Mouse (Mus musculus): ENCODE measurements around the gene Map3k3. TPM values are rescaled to one million over a fixed set of nuclear protein-coding genes. Genes with fewer than 3 reads are reported as not detected.
"Not testable (repeated sequence)": the region's sequence is repeated elsewhere in the genome, so short reads cannot be mapped to it uniquely, and the experiment has no call there.

Gene Map3k3
- total and polyA plus RNA-seq, 2 experiments from 2014 or later, result 8.9 to 38.0 TPM

GRCm38 (mm10) chr11:106122221-106122620, 37.8 kb downstream of the Map3k3 start:
- Histone ChIP-seq H3K9me3 (ENCODE audit: low read length) (no peaks in the 10 kb centered on the region), H3K27me3 (ENCODE audit: insufficient read depth, low read length) (no peaks in the 10 kb centered on the region), H3K27ac (no peak overlapping the region), H3K4me3 (ENCODE audit: low read length) (no peak overlapping the region), H3K9ac (replicated peaks; ENCODE audit: low read length) (no peak overlapping the region), H3K4me2 (ENCODE audit: low read depth, low read length) (no peak overlapping the region), H3K4me1 (ENCODE audit: insufficient read depth, low read length) (no peaks in the 10 kb centered on the region), H3K36me3 (ENCODE audit: insufficient read depth, low read length) (peaks cover 34% of the 10 kb centered on the region)
- DNase-seq (ENCODE audit: low spot score), result no peak
- TF ChIP-seq CTCF (IDR thresholded peaks at IDR 0.05; ENCODE audit: low read depth), result no peak
- 95% methylated on average over 5 of the region's 5 CpGs for WGBS
- ATAC-seq, result no peak

- Histone ChIP-seq H3K27ac (no peak overlapping the region), H3K9me3 (ENCODE audit: low read length) (no peaks in the 10 kb centered on the region), H3K4me1 (ENCODE audit: insufficient read depth, low read length) (no peaks in the 10 kb centered on the region), H3K27me3 (ENCODE audit: insufficient read depth, low read length) (no peaks in the 10 kb centered on the region), H3K36me3 (ENCODE audit: insufficient read depth, low read length) (peaks cover 30% of the 10 kb centered on the region), H3K4me3 (ENCODE audit: low read length) (no peak overlapping the region), H3K4me2 (ENCODE audit: low read depth, low read length) (no peak overlapping the region), H3K9ac (replicated peaks; ENCODE audit: low read length) (no peak overlapping the region)
- DNase-seq (ENCODE audit: low spot score) (no peak), ATAC-seq (no peak)
- WGBS, result 86% methylated on average over 3 of the region's 3 CpGs
- no peak for TF ChIP-seq CTCF (IDR thresholded peaks at IDR 0.05; ENCODE audit: low read depth)
Observed at GRCm38 (mm10) chr11:106122736-106123135, 38.3 kb downstream of the Map3k3 start.

GRCm38 (mm10) chr11:106124784-106125183, 40.4 kb downstream of the Map3k3 start:
- TF ChIP-seq CTCF (IDR thresholded peaks at IDR 0.05; ENCODE audit: low read depth), result no peak
- WGBS, result 74% methylated on average over 4 of the region's 4 CpGs
- Histone ChIP-seq H3K27me3 (ENCODE audit: insufficient read depth, low read length) (no peaks in the 10 kb centered on the region), H3K4me1 (ENCODE audit: insufficient read depth, low read length) (no peaks in the 10 kb centered on the region), H3K4me2 (ENCODE audit: low read depth, low read length) (no peak overlapping the region), H3K9me3 (ENCODE audit: low read length) (no peaks in the 10 kb centered on the region), H3K27ac (no peak overlapping the region), H3K9ac (replicated peaks; ENCODE audit: low read length) (no peak overlapping the region), H3K4me3 (ENCODE audit: low read length) (no peak overlapping the region), H3K36me3 (ENCODE audit: insufficient read depth, low read length) (peaks cover 30% of the 10 kb centered on the region)
- ATAC-seq (no peak), DNase-seq (ENCODE audit: low spot score) (no peak)

- DNase-seq (ENCODE audit: low spot score) (no peak), ATAC-seq (no peak)
- 87% methylated on average over 1 of the region's 1 CpGs for WGBS
Observed at GRCm38 (mm10) chr11:106125827-106126226, 41.4 kb downstream of the Map3k3 start.

GRCm38 (mm10) chr11:106126727-106127373, 42.4 kb downstream of the Map3k3 start:
- H3K9ac ChIP-seq (replicated peaks; ENCODE audit: low read length); DNase-seq (ENCODE audit: low spot score); ATAC-seq; H3K4me2 ChIP-seq (ENCODE audit: low read depth, low read length); H3K27ac ChIP-seq; H3K4me3 ChIP-seq (ENCODE audit: low read length); H3K4me1 ChIP-seq (ENCODE audit: insufficient read depth, low read length); H3K9me3 ChIP-seq (ENCODE audit: low read length); H3K27me3 ChIP-seq (ENCODE audit: insufficient read depth, low read length): not testable (repeated sequence)
- peaks cover 33% of the 10 kb centered on the region; the same call in 1 of the 2 replicates for H3K36me3 ChIP-seq (ENCODE audit: insufficient read depth, low read length)
- WGBS, result 96% methylated on average over 4 of the region's 6 CpGs

More at GRCm38 (mm10) chr11:106125827-106126226, 41.4 kb downstream of the Map3k3 start:
- Histone ChIP-seq H3K27me3 (ENCODE audit: insufficient read depth, low read length) (no peaks in the 10 kb centered on the region), H3K36me3 (ENCODE audit: insufficient read depth, low read length) (peaks cover 33% of the 10 kb centered on the region; the same call in 1 of the 2 replicates), H3K27ac (no peak overlapping the region), H3K9ac (replicated peaks; ENCODE audit: low read length) (no peak overlapping the region), H3K4me3 (ENCODE audit: low read length) (no peak overlapping the region), H3K4me2 (ENCODE audit: low read depth, low read length) (no peak overlapping the region), H3K4me1 (ENCODE audit: insufficient read depth, low read length) (no peaks in the 10 kb centered on the region), H3K9me3 (ENCODE audit: low read length) (no peaks in the 10 kb centered on the region)
- TF ChIP-seq CTCF (IDR thresholded peaks at IDR 0.05; ENCODE audit: low read depth), result no peak

- no peaks in the 10 kb centered on the region for H3K9me3 ChIP-seq (ENCODE audit: low read length)
- H3K27ac ChIP-seq, result no peak overlapping the region
- H3K9ac ChIP-seq (replicated peaks; ENCODE audit: low read length), result no peak overlapping the region
- H3K27me3 ChIP-seq (ENCODE audit: insufficient read depth, low read length), result no peaks in the 10 kb centered on the region
- H3K4me1 ChIP-seq (ENCODE audit: insufficient read depth, low read length), result no peaks in the 10 kb centered on the region
- no peak for TF ChIP-seq CTCF (IDR thresholded peaks at IDR 0.05; ENCODE audit: low read depth)
- ATAC-seq, result no peak
- H3K36me3 ChIP-seq (ENCODE audit: insufficient read depth, low read length), result peaks cover 21% of the 10 kb centered on the region; the same call in 1 of the 2 replicates
- H3K4me2 ChIP-seq (ENCODE audit: low read depth, low read length), result no peak overlapping the region
- no peak for DNase-seq (ENCODE audit: low spot score)
- 95% methylated on average over 1 of the region's 1 CpGs for WGBS
- no peak overlapping the region for H3K4me3 ChIP-seq (ENCODE audit: low read length)
Observed at GRCm38 (mm10) chr11:106129477-106129876, 45.1 kb downstream of the Map3k3 start.

GRCm38 (mm10) chr11:106132516-106132915, 48.1 kb downstream of the Map3k3 start:
- no peak for DNase-seq (ENCODE audit: low spot score)
- no peak overlapping the region for H3K9ac ChIP-seq (replicated peaks; ENCODE audit: low read length)
- no peak overlapping the region for H3K4me3 ChIP-seq (ENCODE audit: low read length)
- no peaks in the 10 kb centered on the region for H3K27me3 ChIP-seq (ENCODE audit: insufficient read depth, low read length)
- H3K36me3 ChIP-seq (ENCODE audit: insufficient read depth, low read length), result peaks cover 17% of the 10 kb centered on the region; the same call in 1 of the 2 replicates
- 94% methylated on average over 5 of the region's 5 CpGs for WGBS
- ATAC-seq, result no peak
- H3K9me3 ChIP-seq (ENCODE audit: low read length), result no peaks in the 10 kb centered on the region
- H3K27ac ChIP-seq, result no peak overlapping the region
- TF ChIP-seq CTCF (IDR thresholded peaks at IDR 0.05; ENCODE audit: low read depth), result no peak
- no peak overlapping the region for H3K4me2 ChIP-seq (ENCODE audit: low read depth, low read length)
- H3K4me1 ChIP-seq (ENCODE audit: insufficient read depth, low read length), result no peaks in the 10 kb centered on the region
